Mouse (Mus musculus): ENCODE data around the gene Ampd2. TPM values are rescaled to one million over a fixed set of nuclear protein-coding genes. Genes with fewer than 3 reads are reported as not detected.

Ampd2 gene
- 10 to 100 TPM; 64.2 to 82.5 (median 74.0) TPM for total RNA-seq (2022)

DNA sequence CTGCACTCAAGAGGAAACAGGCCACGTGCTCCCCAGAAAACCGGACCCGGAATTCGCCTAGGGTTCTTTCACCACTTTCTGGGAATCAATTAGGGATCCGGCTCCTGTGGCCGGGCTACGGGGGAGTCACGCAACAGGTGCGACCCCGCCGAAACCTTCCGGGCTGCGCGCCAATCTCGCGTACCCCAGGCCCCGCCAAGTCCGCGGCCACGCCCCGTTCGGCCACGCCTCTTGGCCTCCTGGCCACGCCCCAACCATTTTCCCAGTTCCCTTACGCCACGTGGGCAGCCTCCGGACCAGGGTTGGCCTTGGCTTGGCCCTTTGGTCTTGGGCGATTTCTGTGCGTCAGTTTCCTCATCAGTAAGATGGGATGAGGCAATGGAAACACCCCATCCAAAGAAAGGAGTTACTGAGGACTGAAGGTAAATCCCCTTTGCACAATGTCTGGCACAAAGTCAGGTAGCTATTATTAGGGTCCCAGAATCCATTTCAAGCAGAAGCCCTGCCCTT is at the start of gene Ampd2:
Gene Ampd2, minus strand, starts transcription at position 182 of the 510 bp plus-strand sequence.
- no peak for DNase-seq (ENCODE audit: low spot score in 2 of 2)

DNA sequence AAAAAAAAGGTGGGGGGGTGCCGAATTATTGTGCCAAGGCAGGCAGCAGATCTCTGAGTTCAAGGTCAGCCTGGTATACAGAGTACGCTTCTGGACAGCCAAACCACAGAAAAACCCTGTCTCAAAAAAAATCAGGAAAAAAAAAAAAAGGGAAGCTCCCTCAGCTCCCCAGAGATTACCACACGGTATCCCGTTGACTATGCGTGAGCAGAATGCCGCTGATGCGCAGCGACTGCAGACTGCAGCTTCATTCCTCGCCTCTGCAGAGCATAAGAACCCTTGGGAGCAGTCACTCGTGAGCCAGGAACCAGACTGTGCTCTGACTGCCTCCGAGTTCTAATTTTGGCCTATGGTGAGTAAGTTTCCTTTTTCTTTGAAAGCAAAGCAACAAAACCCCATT is 48.2 kb upstream of the Ampd2 start:
- DNase-seq (ENCODE audit: low spot score in 2 of 2) = peak in 1 of 2 experiments; percentile 61

DNA sequence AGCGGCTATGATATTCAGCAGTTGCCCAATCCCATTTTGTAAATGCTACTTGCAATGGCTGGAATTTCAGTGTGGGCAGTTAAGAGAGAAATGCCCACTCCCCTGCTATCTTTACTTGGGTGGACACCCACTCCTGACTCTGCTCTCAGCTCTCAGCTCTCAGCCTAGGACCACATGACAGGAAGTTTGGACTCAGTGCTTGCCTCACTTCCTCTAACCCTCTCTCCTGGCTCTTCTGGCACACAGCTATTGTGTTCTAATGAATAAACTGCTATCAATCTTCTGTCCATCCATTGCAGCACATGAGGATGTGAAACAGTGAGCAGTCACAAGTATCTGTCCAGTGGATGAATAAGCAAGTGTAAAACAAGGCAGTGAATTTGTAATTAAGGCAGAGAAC is 46.0 kb upstream of the Ampd2 start:
- DNase-seq (ENCODE audit: low spot score in 2 of 2) = no peak

- DNase-seq (ENCODE audit: low spot score in 2 of 2) = no peak
These were observed 45.4 kb upstream of the Ampd2 start for GRCm38 (mm10) chr3:108131821-108132220.

- no peak for DNase-seq (ENCODE audit: low spot score in 2 of 2)
These were observed 44.8 kb upstream of the Ampd2 start for GRCm38 (mm10) chr3:108131216-108131615.

GRCm38 (mm10) chr3:108129804-108130203 is 43.4 kb upstream of the Ampd2 start:
- no peak for DNase-seq (ENCODE audit: low spot score in 2 of 2)

DNA sequence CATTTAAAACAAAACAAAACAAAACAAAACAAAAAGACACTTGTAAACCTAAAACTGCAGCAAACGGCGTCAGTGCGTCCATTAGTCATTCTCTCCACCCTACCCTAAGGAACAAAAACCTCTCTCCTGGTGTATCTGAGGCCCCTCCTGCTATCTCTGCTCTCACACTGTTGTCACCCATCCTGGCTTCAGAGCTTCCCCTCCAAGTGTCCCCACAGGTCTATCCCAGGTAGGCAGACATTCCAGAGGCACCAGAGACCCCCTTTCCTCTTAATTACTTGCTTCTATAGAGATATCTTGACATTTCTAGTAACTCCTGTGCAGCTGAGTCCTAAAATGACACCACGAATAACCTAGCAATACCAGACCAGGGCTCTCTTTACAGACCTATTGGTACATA is 42.9 kb upstream of the Ampd2 start:
- no peak for DNase-seq (ENCODE audit: low spot score in 2 of 2)

DNA sequence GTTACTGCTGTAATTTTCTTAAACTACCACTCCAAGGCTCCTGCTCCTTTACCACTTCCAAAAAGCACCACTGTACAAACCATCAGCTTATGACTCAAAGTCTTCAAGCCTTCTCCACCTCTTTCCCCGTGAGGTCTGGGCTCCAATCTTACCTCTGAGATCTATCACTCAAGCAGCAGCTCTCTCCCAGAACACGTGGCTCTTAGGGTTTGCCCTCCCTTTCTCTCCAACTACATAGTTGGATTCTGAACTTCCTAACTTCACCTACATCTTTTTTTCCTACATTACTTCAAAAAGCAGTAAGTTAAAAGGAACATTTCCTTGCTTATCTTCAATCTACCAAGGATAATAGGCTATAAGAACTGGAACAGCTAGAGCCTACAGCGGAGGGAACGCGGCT is 42.1 kb upstream of the Ampd2 start:
- DNase-seq (ENCODE audit: low spot score in 2 of 2) = no peak

GRCm38 (mm10) chr3:108126327-108126726 is 39.9 kb upstream of the Ampd2 start:
- no peak for DNase-seq (ENCODE audit: low spot score in 2 of 2)

- DNase-seq (ENCODE audit: low spot score in 2 of 2) = no peak
These were observed 37.7 kb upstream of the Ampd2 start for GRCm38 (mm10) chr3:108124131-108124530.

DNA sequence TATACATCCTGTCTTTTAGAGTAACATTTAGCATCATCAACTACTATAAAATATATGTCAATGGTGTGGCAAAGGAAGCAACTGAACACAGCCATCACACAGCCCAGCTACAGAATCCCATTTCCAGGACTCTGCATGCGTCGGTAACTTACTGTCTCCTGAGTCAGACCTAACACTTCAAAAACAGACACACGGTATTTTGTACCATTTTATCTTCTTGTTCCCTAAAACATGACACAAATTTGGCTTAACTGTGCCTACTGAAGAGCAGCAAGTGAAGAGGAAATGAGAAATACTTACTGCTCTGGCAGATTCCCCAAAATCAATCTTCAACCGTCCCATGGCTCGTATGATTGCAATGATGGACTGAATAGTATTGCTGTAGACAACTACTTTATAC is 36.8 kb upstream of the Ampd2 start:
- no peak for DNase-seq (ENCODE audit: low spot score in 2 of 2)

GRCm38 (mm10) chr3:108121101-108121500 is 34.6 kb upstream of the Ampd2 start:
- DNase-seq (ENCODE audit: low spot score in 2 of 2) = no peak

DNA sequence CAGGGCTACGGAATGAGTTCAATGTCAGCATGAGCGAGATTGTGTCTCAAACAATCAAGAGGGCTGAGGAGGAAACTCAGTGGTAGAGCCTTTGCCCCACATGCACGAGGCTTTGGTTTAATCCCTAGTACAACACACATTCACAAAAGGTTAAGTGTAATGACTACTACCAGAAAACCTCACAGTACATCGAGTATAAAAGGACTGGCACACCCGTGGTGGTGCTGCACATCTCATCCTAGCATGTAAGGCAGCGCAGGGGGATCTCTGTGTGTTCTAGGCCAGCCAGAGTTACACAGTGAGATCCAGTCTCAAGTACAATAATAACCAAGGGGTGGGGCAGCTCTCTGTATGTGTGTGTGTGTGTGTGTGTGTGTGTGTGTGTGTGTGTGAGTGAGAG is 31.0 kb upstream of the Ampd2 start:
- DNase-seq (ENCODE audit: low spot score in 2 of 2) = no peak

DNA sequence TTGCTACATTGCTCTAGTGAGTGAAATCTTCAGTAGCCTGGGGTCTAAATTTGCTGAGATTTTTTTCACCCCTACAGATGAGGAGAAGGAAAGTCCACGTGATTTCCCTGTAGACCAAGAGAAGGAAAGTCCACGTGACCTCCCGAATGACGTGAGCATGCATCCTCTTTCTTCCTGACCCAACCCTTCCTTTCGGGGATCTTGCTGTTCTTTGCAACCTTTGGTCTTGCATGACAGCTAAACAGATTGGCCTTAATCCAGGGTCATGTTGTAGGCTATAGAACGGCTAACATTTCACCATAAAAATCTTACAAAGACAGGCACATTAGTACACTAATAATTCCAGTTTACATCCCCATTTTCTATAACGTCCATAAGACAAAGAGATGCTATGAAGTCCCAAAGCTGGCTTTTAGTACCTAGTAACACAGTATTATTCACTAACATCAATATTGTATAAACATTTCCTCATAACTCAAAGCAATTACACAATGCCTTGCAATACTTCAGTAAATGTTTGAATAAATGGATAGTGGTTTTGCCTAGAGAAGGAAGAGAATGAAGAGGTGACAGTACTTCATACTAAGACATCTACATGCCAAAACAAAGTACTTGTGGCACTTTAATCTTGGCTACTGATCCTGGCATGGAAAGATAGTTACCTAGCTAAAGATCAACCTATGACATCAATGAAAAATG is 27.3 kb upstream of the Ampd2 start:
- no peak for DNase-seq (ENCODE audit: low spot score in 2 of 2)

DNA sequence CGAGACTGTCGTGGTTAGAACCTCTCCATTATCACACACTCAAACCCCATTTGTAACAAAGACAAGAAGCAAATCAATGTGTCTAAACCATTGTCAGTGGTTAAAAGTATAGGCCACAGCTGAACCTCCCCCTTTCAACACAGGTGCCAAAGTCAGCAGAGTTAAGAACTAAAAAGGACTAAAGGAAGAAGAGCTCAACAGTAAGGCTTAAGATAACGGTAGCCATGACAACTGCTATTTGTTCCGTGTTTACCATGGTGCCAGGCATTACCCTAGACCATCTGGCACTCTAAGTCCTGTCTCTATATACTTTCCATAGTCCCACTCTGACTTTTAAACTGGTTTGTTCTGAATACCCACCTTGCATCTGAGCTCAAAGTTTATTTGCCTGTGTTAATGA is 26.2 kb upstream of the Ampd2 start:
- no peak for DNase-seq (ENCODE audit: low spot score in 2 of 2)

- no peak for DNase-seq (ENCODE audit: low spot score in 2 of 2)
These were observed 25.8 kb upstream of the Ampd2 start for GRCm38 (mm10) chr3:108112246-108112645.

DNA sequence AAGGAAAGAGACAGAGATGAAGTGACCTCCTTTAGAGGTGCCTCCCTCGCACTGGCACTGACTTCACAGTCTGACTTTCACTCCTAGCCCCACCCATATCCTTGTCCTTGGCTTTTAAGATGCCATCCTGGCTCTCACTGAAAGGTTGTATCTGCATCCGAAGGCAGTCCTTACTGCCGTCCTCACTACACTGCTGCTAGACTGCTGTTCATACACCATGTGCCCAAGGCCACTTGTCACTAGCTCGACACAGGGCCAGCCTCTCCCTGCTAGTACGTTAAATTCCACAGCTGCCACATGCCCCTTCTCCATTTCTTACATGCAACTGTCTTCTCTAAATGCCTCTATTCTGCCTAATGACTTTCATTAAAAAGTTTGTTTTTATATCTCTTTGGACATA is 24.9 kb upstream of the Ampd2 start:
- DNase-seq (ENCODE audit: low spot score in 2 of 2) = no peak

GRCm38 (mm10) chr3:108105281-108105680 is 18.8 kb upstream of the Ampd2 start:
- DNase-seq (ENCODE audit: low spot score in 2 of 2) = no peak

DNA sequence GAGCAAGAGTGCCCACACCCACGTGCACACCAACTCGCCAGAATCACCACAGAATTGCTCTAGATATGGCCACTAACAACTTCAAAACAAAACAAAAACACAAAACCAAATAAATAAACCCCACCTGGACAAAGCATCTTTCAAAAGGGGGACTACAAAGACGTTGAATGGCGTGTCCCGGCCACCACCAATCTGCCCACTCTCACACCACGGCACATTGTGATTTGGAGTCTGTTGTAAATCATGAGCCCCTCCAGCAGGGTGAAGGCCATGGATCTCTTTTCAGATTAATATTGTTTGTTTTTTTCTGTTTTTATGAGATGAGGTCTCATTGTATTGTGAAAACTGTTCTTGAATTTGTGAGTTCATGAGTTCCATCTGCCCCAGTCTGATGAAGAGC is 15.6 kb upstream of the Ampd2 start:
- no peak for DNase-seq (ENCODE audit: low spot score in 2 of 2)

- DNase-seq (ENCODE audit: low spot score in 2 of 2) = no peak
These were observed 15.1 kb upstream of the Ampd2 start for GRCm38 (mm10) chr3:108101594-108101993.

DNA sequence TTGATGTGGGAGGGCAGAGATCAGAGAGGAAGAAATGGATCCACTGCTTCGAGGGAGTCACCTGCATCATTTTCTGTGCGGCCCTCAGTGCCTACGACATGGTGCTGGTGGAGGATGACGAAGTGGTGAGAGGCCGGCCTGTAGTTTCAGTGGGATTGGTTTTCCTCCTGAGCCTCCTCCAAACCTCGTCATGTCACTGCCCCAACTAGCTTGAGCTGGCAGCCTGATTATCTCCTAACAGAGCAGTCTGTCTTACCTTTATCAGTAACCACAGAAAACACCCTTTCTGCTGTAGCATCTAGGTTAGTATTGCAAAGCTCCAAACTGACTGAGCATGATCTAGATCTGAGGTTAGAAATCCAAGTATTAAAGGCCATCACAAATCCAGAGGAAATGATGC is 11.9 kb upstream of the Ampd2 start:
- no peak for DNase-seq (ENCODE audit: low spot score in 2 of 2)

- no peak for DNase-seq (ENCODE audit: low spot score in 2 of 2)
These were observed 11.2 kb upstream of the Ampd2 start for GRCm38 (mm10) chr3:108097656-108098055.

GRCm38 (mm10) chr3:108096726-108097125 is 10.3 kb upstream of the Ampd2 start:
- no peak for DNase-seq (ENCODE audit: low spot score in 2 of 2)

GRCm38 (mm10) chr3:108096226-108096625 is 9.8 kb upstream of the Ampd2 start:
- no peak for DNase-seq (ENCODE audit: low spot score in 2 of 2)
